Mouse (Mus musculus) hindbrain, postnatal 0 days (tissue): ENCODE data around the gene Herc3. TPM values are rescaled to one million over a fixed set of nuclear protein-coding genes. Genes with fewer than 3 reads are reported as not detected.

Experiments
- ATAC-seq: fragments of 200-750 bp; cut with Nextera tagmentation; 2 replicates; pipeline ENCODE4 v1.8.0; 2017; ENCODE audit warnings: mild to moderate bottlenecking, moderate TSS enrichment, moderate library complexity
- DNase-seq: peaks from one replicate; pipeline ENCODE4 v3.0.0-alpha.2; 2015; ENCODE audit warnings: low spot score
- H3K27ac ChIP-seq: fragments of 300-500 bp; sonication (generic); 2 replicates; pipeline ENCODE4 v1.5.1; 2014; ENCODE audit warnings: mild to moderate bottlenecking
- H3K27me3 ChIP-seq: fragments of 300-500 bp; sonication (generic); 2 replicates; pipeline ENCODE4 v1.6.1; 2014; ENCODE audit warnings: low read length, mixed read lengths; ENCODE audit not compliant: insufficient read depth
- H3K36me3 ChIP-seq: fragments of 300-500 bp; sonication (generic); 2 replicates; pipeline ENCODE4 v1.6.1; 2014; ENCODE audit warnings: low read length, mixed read lengths; ENCODE audit not compliant: insufficient read depth
- H3K4me1 ChIP-seq: fragments of 300-500 bp; sonication (generic); 2 replicates; pipeline ENCODE4 v1.6.1; 2014; ENCODE audit warnings: antibody characterized with exemption, low read length, mixed read lengths; ENCODE audit not compliant: insufficient read depth
- H3K4me2 ChIP-seq: fragments of 300-500 bp; sonication (generic); 2 replicates; pipeline ENCODE4 v1.6.1; 2014; ENCODE audit warnings: low read depth, mild to moderate bottlenecking, low read length, moderate library complexity, mixed read lengths
- H3K4me3 ChIP-seq: fragments of 300-500 bp; sonication (generic); 2 replicates; pipeline ENCODE4 v1.5.1; 2014; ENCODE audit warnings: low read length
- H3K9ac ChIP-seq: fragments of 300-500 bp; sonication (generic); replicated peaks from 2 replicates; pipeline ENCODE4 v1.6.1; 2014; ENCODE audit warnings: mild to moderate bottlenecking, low read length, moderate library complexity, mixed read lengths
- H3K9me3 ChIP-seq: fragments of 300-500 bp; sonication (generic); 2 replicates; pipeline ENCODE4 v1.6.1; 2016; ENCODE audit warnings: low read length, mixed read lengths
- CTCF ChIP-seq: IDR thresholded peaks from 2 replicates; pipeline ENCODE4 v1.5.1; 2016; ENCODE audit warnings: antibody characterized with exemption, control low read depth, low read depth
- WGBS: fragments of 180-500 bp; shearing (Covaris S2); extraction: QIAGEN DNeasy Blood & Tissue Kit; methylation state at CpG from one replicate; pipeline ENCODE4 v1.1.7; 2014; 5-methylcytosine and 5-hydroxymethylcytosine counted together
- polyA plus RNA-seq: library from polyadenylated mRNA; unstranded; fragments of >200 nt; fragmentation: Nextera tagmentation; extraction: Ambion mirVana; gene quantifications from 2 replicates; pipeline ENCODE4 v1.2.1, GENCODE M21; 2015
- total RNA-seq: library from RNA; depleted of rRNA; stranded (reverse); fragments of >200 nt; gene quantifications from 2 replicates; pipeline ENCODE4 v1.2.3, GENCODE M21; 2014

Herc3 gene
- total and polyA plus RNA-seq, 2 experiments from 2014 or later: 35.1 to 140 TPM

DNA sequence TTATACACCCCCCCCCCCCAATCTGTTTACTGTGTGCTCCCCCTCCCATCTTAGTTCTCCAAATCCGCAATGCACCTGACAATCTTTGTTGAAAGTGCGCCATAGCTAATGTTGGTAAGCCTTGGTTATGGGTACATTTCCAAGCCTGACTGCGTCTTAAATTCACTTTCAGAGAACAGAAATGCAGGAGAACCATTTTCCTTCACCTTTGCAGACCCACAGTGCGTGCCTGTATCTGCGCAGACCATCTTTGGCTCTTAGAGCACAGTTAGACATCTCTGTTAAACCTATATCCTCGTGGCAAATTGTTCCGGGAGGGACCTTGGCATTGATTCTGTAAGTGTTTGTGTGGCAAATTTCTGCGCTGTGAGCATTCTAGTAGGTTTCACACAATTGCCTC lies 76.1 kb downstream of the Herc3 start:
- H3K27me3 ChIP-seq: no peaks in the 10 kb centered on the region
- peak overlapping the region; percentile 49 for H3K4me3 ChIP-seq
- TF ChIP-seq CTCF: no peak
- peak overlapping the region; percentile 81 for H3K27ac ChIP-seq
- H3K9me3 ChIP-seq: 0 out of 2 replicates have a peak, but pooled peaks cover 4% of the 10 kb centered on the region
- DNase-seq (no peak), ATAC-seq (no peak)
- peak overlapping the region; percentile 37; the same call in 1 of the 2 replicates for H3K9ac ChIP-seq
- peak overlapping the region; percentile 58 for H3K4me2 ChIP-seq
- 67% methylated on average over 8 of the region's 8 CpGs for WGBS
- no peaks in the 10 kb centered on the region for H3K4me1 ChIP-seq
- H3K36me3 ChIP-seq: no peaks in the 10 kb centered on the region; the same call in 1 of the 2 replicates

DNA sequence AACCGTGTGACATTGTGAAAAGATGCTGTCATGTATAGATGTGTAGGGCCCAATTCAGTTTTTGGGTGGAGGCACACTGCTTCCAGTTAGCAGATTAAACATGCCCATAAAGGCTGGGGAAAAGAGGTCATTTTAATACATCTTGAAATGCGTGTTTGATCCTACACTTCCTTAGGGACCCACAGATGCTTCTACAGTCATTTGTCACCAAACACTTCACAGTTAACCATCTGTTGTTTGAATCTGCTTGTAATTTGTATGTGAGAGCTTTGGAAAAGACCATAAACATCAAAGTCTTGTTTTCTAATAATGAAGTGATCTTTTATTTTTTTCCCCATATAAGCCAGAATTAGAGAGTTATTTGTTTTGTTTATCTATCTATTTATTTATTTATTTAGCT lies 76.5 kb downstream of the Herc3 start:
- WGBS: 56% methylated on average over 2 of the region's 2 CpGs
- H3K27ac ChIP-seq: peak overlapping the region; percentile 81
- ATAC-seq (no peak), DNase-seq (no peak)
- 0 out of 2 replicates have a peak, but pooled peaks cover 4% of the 10 kb centered on the region for H3K9me3 ChIP-seq
- no peaks in the 10 kb centered on the region for H3K4me1 ChIP-seq
- H3K9ac ChIP-seq: no peak overlapping the region
- no peaks in the 10 kb centered on the region for H3K27me3 ChIP-seq
- no peaks in the 10 kb centered on the region; the same call in 1 of the 2 replicates for H3K36me3 ChIP-seq
- no peak overlapping the region for H3K4me3 ChIP-seq
- H3K4me2 ChIP-seq: peak overlapping the region; percentile 58; the same call in 1 of the 2 replicates
- TF ChIP-seq CTCF: no peak

DNA sequence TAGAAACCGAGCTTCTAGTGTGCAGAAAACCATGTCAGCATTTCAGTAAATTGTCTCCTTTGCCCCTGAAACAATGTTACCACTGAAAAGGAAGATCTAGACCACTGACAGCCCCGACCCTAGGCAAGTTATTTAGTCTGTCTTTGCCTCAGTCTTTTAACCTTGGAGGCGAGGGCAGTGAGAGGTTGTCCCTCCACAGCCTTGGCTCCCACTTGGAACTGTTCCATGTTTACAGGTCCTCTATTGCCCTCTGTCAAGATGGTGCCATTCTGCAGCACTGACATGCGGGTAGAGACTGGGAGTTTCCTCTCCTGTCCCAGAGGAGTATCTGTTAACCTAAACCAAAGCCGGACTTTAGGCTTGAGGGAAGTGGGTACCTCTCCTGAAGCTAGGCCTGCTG lies 81.6 kb downstream of the Herc3 start:
- no peak overlapping the region for H3K4me2 ChIP-seq

DNA sequence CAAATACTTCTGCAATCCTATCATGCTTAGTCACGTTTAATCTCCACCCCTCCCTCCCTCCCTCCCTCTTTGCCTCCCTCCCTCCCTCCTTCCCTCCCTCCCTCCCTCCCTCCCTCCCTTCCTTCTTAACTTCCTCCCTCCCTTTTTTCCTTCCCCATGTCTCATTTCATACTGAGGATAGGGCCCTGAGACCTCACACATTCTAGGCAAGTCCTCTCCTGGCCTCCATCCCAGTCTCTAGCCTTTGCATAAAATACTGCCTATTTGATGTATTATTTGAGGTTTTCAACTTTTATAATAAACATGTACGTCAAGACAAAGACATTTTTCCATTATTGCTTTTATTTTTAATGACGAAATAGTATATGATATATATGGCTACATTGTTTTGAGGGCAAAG lies 82.3 kb downstream of the Herc3 start:
- no peak for TF ChIP-seq CTCF
- WGBS: 79% methylated on average over 3 of the region's 3 CpGs
- H3K36me3 ChIP-seq: no peaks in the 10 kb centered on the region
- no peaks in the 10 kb centered on the region for H3K9me3 ChIP-seq
- H3K27me3 ChIP-seq: no peaks in the 10 kb centered on the region
- no peaks in the 10 kb centered on the region for H3K4me1 ChIP-seq
- H3K4me3 ChIP-seq: no peak overlapping the region
- no peak overlapping the region for H3K4me2 ChIP-seq
- no peak for DNase-seq
- no peak overlapping the region for H3K9ac ChIP-seq
- no peak for ATAC-seq
- no peak overlapping the region for H3K27ac ChIP-seq

More for the DNA sequence above, 81.6 kb downstream of the Herc3 start:
- DNase-seq: no peak
- H3K9ac ChIP-seq: no peak overlapping the region
- H3K36me3 ChIP-seq: no peaks in the 10 kb centered on the region
- ATAC-seq: no peak
- no peaks in the 10 kb centered on the region for H3K9me3 ChIP-seq
- no peak overlapping the region for H3K27ac ChIP-seq
- WGBS: 79% methylated on average over 5 of the region's 5 CpGs
- H3K4me1 ChIP-seq: no peaks in the 10 kb centered on the region
- TF ChIP-seq CTCF: no peak
- no peak overlapping the region for H3K4me3 ChIP-seq
- no peaks in the 10 kb centered on the region for H3K27me3 ChIP-seq

DNA sequence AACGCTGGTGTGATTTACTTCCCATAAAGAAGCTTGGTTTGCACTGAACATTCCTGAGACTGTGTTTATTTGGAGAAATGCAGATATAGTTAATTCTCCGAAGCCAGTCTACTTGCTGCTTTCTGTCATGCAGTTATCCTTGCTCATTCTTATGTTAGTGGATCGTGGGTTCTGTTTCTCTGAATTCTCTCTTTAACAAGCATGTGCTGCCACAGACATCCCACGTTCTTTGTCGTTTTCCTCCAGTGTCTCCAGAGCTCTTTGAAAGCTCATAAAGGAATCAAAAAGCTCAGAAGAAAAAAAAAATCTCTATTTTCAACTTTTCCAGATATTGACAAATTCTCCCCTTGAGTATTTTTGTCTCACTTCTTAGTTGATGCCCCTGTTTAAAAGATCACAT lies 82.7 kb downstream of the Herc3 start:
- Histone ChIP-seq H3K9ac (no peak overlapping the region), H3K36me3 (no peaks in the 10 kb centered on the region; the same call in 1 of the 2 replicates)
- WGBS: 67% methylated on average over 5 of the region's 5 CpGs

DNA sequence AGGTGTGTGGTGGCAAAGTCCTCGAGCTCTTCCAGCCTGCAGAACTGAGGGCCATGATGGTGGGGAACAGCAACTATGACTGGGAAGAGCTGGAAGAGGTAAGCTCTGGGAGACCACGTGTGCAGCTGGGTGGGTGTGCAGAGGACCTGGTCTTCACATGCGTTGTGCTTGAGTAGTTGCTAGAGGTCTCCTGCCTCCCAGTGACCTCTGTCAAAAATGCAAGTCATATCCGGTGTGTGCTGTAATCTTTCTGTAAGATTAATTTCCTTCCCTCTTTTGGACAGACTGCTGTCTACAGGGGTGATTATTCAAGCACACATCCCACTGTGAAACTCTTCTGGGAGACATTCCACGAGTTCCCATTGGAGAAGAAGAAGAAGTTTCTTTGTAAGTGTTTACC lies 85.2 kb downstream of the Herc3 start:
- Histone ChIP-seq H3K27ac (no peak overlapping the region), H3K4me3 (no peak overlapping the region), H3K4me1 (no peaks in the 10 kb centered on the region), H3K27me3 (no peaks in the 10 kb centered on the region), H3K4me2 (no peak overlapping the region), H3K9me3 (no peaks in the 10 kb centered on the region), H3K36me3 (no peaks in the 10 kb centered on the region; the same call in 1 of the 2 replicates), H3K9ac (no peak overlapping the region)
- ATAC-seq (no peak), DNase-seq (no peak)
- TF ChIP-seq CTCF: no peak
- WGBS: 85% methylated on average over 5 of the region's 5 CpGs

More for the DNA sequence above, 82.7 kb downstream of the Herc3 start:
- H3K4me1 ChIP-seq: no peaks in the 10 kb centered on the region
- ATAC-seq (no peak), DNase-seq (no peak)
- no peak overlapping the region for H3K4me3 ChIP-seq
- H3K9me3 ChIP-seq: no peaks in the 10 kb centered on the region
- H3K27ac ChIP-seq: no peak overlapping the region
- H3K4me2 ChIP-seq: no peak overlapping the region
- no peak for TF ChIP-seq CTCF
- H3K27me3 ChIP-seq: no peaks in the 10 kb centered on the region

DNA sequence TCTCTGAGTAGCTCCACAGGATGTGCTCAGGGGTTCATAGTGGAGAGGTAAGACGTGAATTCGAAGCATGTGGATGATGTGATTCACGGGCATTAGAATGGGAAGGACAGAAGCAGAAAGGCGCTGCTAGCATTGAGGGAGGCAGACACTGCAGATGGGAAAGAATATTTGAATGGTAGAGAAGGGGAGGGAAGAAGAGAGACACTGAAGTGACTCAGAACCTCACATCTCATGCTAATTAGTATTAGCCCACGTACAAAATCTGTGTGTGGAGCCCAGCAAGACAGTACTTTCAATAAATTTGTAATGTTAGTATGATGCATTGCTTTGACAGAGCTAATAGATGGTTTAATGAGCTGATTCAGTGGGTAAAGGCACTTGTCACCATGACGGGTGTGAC lies 89.5 kb downstream of the Herc3 start:
- WGBS: 85% methylated on average over 6 of the region's 6 CpGs
- no peak for TF ChIP-seq CTCF

More for the DNA sequence above, 89.5 kb downstream of the Herc3 start:
- H3K4me3 ChIP-seq: no peak overlapping the region
- no peaks in the 10 kb centered on the region; the same call in 1 of the 2 replicates for H3K36me3 ChIP-seq
- H3K27me3 ChIP-seq: no peaks in the 10 kb centered on the region
- H3K4me1 ChIP-seq: no peaks in the 10 kb centered on the region
- H3K4me2 ChIP-seq: no peak overlapping the region
- no peak overlapping the region for H3K27ac ChIP-seq
- no peaks in the 10 kb centered on the region for H3K9me3 ChIP-seq
- DNase-seq (no peak), ATAC-seq (no peak)
- no peak overlapping the region for H3K9ac ChIP-seq
